Mouse (Mus musculus) fibroblast of lung, adult 2 months (primary cell): Measurements from ENCODE around the gene Gm6460.
"Not testable (repeated sequence)": the region's sequence is repeated elsewhere in the genome, so short reads cannot be mapped to it uniquely, and the experiment has no call there.

Experiments used
- DNase-seq: peaks from one replicate; pipeline ENCODE4 v3.0.0-alpha.2; 2011; ENCODE audit warnings: low read depth

The Gm6460 gene

DNA sequence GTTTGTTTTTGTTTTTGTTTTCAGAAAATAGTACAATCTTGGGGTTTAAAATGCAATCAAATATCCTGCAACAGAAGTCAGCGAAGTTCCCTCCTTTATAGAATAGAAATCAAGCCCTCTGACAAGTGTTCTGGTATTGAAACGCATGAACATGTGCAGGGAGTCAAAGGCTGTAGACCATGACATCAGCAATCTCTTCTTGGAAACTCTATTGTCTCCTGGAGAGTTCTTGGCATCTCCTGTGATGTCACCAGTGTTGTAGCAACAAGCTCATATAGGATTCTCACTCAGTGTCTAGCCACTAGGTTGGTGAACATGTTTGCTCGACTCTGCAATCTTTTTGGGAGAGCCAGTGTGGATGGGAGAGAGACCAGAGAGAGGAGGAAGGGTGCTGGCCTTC lies at the start of gene Gm6460:
Gene Gm6460 (plus strand): TSS at position 301 of the 400 bp plus-strand sequence.
- not testable (repeated sequence) for DNase-seq
